Mouse (Mus musculus) forebrain, embryonic 14.5 days (tissue): Measurements from ENCODE around the gene Fasn. TPM values are rescaled to one million over a fixed set of nuclear protein-coding genes. Genes with fewer than 3 reads are reported as not detected.

Experiments
- ATAC-seq: fragments of 200-750 bp; cut with Nextera tagmentation; 2 replicates; pipeline ENCODE4 v1.8.0; 2017; ENCODE audit warnings: mild to moderate bottlenecking, moderate library complexity
- DNase-seq: peaks from one replicate; pipeline ENCODE4 v3.0.0-alpha.2; 2015; ENCODE audit warnings: low spot score
- H3K27ac ChIP-seq: fragments of 300-500 bp; sonication (generic); 2 replicates; pipeline ENCODE4 v1.5.1; 2014; ENCODE audit warnings: low read depth, mild to moderate bottlenecking, control low read depth, low read length, moderate library complexity
- H3K27me3 ChIP-seq: fragments of 300-500 bp; sonication (generic); replicated peaks from 2 replicates; pipeline ENCODE4 v1.6.1; 2014; ENCODE audit warnings: low read length, control low read depth, mixed read lengths; ENCODE audit not compliant: control insufficient read depth, insufficient read depth
- H3K36me3 ChIP-seq: fragments of 300-500 bp; sonication (generic); 2 replicates; pipeline ENCODE4 v1.6.1; 2014; ENCODE audit warnings: low read length, control low read depth; ENCODE audit not compliant: control insufficient read depth, insufficient read depth
- H3K4me1 ChIP-seq: fragments of 300-500 bp; sonication (generic); 2 replicates; pipeline ENCODE4 v1.6.1; 2014; ENCODE audit warnings: antibody characterized with exemption, low read length, control low read depth; ENCODE audit not compliant: control insufficient read depth, insufficient read depth
- H3K4me2 ChIP-seq: fragments of 300-500 bp; sonication (generic); 2 replicates; pipeline ENCODE4 v1.6.1; 2014; ENCODE audit warnings: mild to moderate bottlenecking, control low read depth, low read length
- H3K4me3 ChIP-seq: fragments of 300-500 bp; sonication (generic); 2 replicates; pipeline ENCODE4 v1.5.1; 2014; ENCODE audit warnings: low read depth, low read length, control low read depth
- H3K9ac ChIP-seq: fragments of 300-500 bp; sonication (generic); 2 replicates; pipeline ENCODE4 v1.6.1; 2014; ENCODE audit warnings: mild to moderate bottlenecking, low read length, control low read depth, moderate library complexity
- H3K9me3 ChIP-seq: fragments of 300-500 bp; sonication (generic); replicated peaks from 2 replicates; pipeline ENCODE4 v1.6.1; 2016; ENCODE audit warnings: low read length, control low read depth, mixed read lengths; ENCODE audit not compliant: control insufficient read depth
- WGBS: fragments of 180-500 bp; shearing (Covaris S2); extraction: QIAGEN DNeasy Blood & Tissue Kit; methylation state at CpG from one replicate; pipeline ENCODE4 v1.1.7; 2014; 5-methylcytosine and 5-hydroxymethylcytosine counted together
- polyA plus RNA-seq: library from polyadenylated mRNA; unstranded; fragments of >200 nt; fragmentation: Nextera tagmentation; extraction: Ambion mirVana; gene quantifications from 2 replicates; pipeline ENCODE4 v1.2.1, GENCODE M21; 2014

Fasn gene
- polyA plus RNA-seq, 1 experiment from 2014 or later: 84.2 TPM

DNA sequence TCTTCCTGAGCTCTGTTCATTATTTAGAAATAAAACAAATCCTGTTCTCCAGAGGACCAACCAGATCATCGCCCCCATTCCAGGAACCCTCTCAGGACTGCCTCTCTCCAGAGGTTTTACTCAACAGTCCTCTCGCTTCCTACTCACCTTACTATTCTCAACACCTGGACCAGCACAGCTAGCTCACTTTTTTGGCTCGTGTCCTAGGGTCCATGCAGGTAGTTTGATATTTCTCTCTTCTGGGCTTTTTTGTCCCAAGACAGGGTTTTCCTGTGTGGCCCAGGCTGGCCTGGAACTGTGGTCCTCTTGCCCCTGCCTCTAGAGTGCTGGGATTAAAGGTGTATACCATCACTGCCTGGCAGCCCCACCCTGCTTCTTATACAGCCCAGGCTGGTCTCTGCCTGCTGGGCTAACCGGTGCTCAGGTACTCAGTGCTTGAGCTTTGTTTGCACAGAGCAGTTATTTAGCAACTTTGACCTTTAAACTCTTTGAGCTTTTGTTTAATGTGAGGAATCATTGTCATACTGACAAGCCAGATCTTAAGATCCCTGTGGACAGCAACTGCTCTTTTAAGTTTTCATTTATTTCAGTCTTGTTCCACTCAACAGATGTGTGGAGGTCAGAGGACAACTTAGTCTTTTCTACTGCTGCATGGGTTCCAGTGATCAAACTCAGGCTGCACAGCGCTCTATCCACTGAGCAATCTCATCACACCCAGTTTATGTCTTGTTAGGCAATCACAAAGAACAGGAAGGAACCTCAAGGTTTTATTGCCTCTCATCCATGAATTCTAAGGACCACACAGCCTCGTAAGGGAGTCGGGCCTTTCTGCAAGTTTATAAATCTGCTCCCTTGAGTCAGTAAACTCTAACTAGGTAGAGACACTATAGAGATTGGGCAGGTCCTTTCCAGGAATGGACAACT is 18.7 kb downstream of the Fasn start:
- Histone ChIP-seq H3K4me1 (no peaks in the 10 kb centered on the region), H3K27ac (no peak overlapping the region), H3K9me3 (no peaks in the 10 kb centered on the region), H3K4me2 (no peak overlapping the region), H3K9ac (no peak overlapping the region), H3K36me3 (peaks cover 54% of the 10 kb centered on the region), H3K4me3 (no peak overlapping the region), H3K27me3 (no peaks in the 10 kb centered on the region)
- 89% methylated on average over 7 of the region's 7 CpGs for WGBS
- no peak for DNase-seq
- no peak for ATAC-seq

GRCm38 (mm10) chr11:120804769-120805168 is 19.6 kb downstream of the Fasn start:
- ATAC-seq: no peak
- peaks cover 46% of the 10 kb centered on the region for H3K36me3 ChIP-seq
- no peak for DNase-seq

DNA sequence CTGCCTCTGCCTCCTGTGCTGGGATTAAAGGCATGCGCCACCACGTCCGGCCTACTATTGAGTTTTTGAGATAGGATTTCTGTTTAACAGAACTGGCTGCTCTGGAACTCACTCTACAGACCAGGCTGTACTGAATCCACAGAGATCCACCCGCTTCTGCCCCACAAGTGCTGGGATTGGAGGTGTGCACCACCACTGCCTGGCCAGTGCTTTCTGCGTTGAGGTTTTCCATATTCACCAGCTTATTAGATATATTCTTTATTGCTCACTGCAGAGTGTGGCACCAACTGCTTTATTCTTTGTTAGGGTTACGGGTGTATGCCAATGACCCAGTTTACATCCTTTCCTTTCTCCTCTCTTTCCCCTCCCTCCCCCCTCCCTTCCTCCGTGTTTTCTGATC is 20.1 kb downstream of the Fasn start:
- ATAC-seq (no peak), DNase-seq (no peak)
- WGBS: 84% methylated on average over 7 of the region's 7 CpGs
- Histone ChIP-seq H3K27me3 (no peaks in the 10 kb centered on the region), H3K9ac (no peak overlapping the region), H3K4me3 (no peak overlapping the region), H3K4me1 (no peaks in the 10 kb centered on the region), H3K27ac (no peak overlapping the region), H3K4me2 (no peak overlapping the region), H3K36me3 (peaks cover 41% of the 10 kb centered on the region), H3K9me3 (no peaks in the 10 kb centered on the region)

More at GRCm38 (mm10) chr11:120804769-120805168, 19.6 kb downstream of the Fasn start:
- H3K4me1 ChIP-seq: no peaks in the 10 kb centered on the region
- H3K4me2 ChIP-seq: no peak overlapping the region
- no peaks in the 10 kb centered on the region for H3K9me3 ChIP-seq
- H3K4me3 ChIP-seq: no peak overlapping the region
- H3K27me3 ChIP-seq: no peaks in the 10 kb centered on the region
- WGBS: 74% methylated on average over 4 of the region's 4 CpGs
- H3K27ac ChIP-seq: no peak overlapping the region
- no peak overlapping the region for H3K9ac ChIP-seq

DNA sequence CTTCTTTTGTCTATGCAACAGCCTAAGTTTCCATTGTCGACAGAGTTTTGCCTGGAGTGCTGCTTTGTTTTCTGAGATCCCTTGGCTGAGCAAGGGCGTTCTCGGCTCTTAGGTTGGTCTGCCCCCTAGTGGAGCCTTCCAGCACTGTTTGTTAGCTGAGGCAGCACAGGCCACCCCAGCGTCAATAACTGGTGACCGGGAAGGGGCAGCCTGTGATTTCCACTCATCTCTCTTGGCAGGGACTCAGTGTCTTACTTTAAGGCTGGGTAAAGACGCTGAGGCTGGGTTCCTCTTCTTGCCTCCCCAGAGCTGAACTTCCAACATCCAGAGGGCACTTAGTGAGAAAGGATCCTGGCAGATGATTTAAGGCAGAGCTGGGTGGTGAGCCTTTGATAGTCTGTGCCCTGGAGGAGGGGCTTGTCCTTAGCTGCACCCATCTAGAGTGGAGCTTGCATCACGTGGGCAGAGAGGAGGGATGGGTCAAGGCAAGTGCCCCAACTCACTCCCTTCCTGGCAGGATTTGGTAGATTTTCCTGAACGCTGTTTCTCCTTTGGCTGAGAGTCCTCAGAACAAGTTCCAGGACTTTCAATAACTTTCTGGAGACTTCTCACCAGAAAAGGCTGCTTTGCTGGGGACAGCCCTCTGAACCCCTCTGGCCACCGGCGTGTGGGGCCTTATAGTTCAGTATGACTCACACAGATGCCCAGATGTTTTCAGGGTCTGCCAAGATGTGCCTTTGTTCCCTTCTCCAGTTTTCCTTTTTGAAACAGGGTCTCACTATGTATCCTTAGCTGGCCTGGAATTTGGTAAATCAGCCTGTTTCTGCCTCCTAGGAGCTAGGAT is 24.1 kb downstream of the Fasn start:
- Histone ChIP-seq H3K9ac (peak overlapping the region; percentile 18; the same call in 1 of the 2 replicates), H3K27me3 (no peaks in the 10 kb centered on the region), H3K27ac (no peak overlapping the region), H3K9me3 (no peaks in the 10 kb centered on the region), H3K4me3 (no peak overlapping the region), H3K4me1 (peaks cover 6% of the 10 kb centered on the region), H3K36me3 (peaks cover under 1% of the 10 kb centered on the region; the same call in 1 of the 2 replicates), H3K4me2 (0 out of 2 replicates have a peak overlapping the region, but pooled peaks have one; percentile 24)
- DNase-seq: peak; percentile 90
- WGBS: 12% methylated on average over 10 of the region's 10 CpGs
- peak; percentile 59 for ATAC-seq

- no peak for DNase-seq
- no peak overlapping the region for H3K9ac ChIP-seq
- peaks cover 8% of the 10 kb centered on the region for H3K4me1 ChIP-seq
- 0 out of 2 replicates have a peak overlapping the region, but pooled peaks have one; percentile 24 for H3K4me2 ChIP-seq
- H3K4me3 ChIP-seq: no peak overlapping the region
- no peaks in the 10 kb centered on the region for H3K9me3 ChIP-seq
- H3K36me3 ChIP-seq: 0 out of 2 replicates have a peak, but pooled peaks cover 1% of the 10 kb centered on the region
- no peak overlapping the region for H3K27ac ChIP-seq
- no peak for ATAC-seq
- H3K27me3 ChIP-seq: no peaks in the 10 kb centered on the region
- WGBS: 75% methylated on average over 5 of the region's 6 CpGs
Measured at GRCm38 (mm10) chr11:120799316-120799890, 24.9 kb downstream of the Fasn start.

DNA sequence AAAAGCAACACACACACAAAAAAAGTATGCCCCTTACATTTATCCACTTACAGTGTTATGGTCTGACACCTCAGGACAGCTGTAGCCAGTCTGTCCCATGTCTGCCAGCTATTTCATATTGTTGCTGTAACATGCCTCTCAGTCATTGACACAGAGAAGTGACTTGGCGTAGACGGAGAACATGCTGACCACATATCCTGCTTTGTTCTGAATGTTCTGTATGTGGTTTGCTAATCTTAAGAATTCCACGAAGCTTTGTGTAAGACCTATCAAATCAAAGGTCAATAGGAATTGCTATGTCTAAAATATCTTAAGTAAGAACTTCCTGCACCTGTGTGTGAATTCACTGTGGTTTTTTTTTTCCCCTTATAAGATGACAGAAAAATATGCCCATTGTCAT is 26.1 kb downstream of the Fasn start:
- ATAC-seq (no peak), DNase-seq (no peak)
- Histone ChIP-seq H3K4me1 (peaks cover 8% of the 10 kb centered on the region), H3K36me3 (peaks cover 10% of the 10 kb centered on the region; the same call in 1 of the 2 replicates), H3K4me2 (no peak overlapping the region), H3K9me3 (no peaks in the 10 kb centered on the region), H3K4me3 (no peak overlapping the region), H3K27ac (no peak overlapping the region), H3K9ac (no peak overlapping the region), H3K27me3 (no peaks in the 10 kb centered on the region)
- WGBS: 91% methylated on average over 3 of the region's 3 CpGs

DNA sequence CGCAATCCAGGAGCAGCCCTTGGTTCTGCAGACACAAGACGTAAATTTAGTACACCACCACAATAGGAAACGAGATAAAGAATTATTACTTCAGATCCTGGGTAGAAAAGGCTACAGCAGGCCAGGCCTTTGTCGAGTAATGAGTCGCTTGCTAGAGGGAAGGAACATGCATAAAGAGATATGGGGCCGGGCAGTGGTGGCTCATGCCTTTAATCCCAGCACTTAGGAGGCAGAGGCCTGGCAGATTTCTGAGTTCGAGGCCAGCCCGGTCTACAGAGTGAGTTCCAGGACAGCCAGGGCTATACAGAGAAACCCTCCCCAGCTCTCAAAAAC is 27.8 kb downstream of the Fasn start:
- peak overlapping the region; percentile 79 for H3K27ac ChIP-seq
- WGBS: 34% methylated on average over 8 of the region's 8 CpGs
- peak overlapping the region; percentile 97; the same call in 1 of the 2 replicates for H3K4me3 ChIP-seq
- peaks cover 8% of the 10 kb centered on the region for H3K4me1 ChIP-seq
- no peaks in the 10 kb centered on the region for H3K27me3 ChIP-seq
- no peaks in the 10 kb centered on the region for H3K9me3 ChIP-seq
- H3K4me2 ChIP-seq: peak overlapping the region; percentile 99
- DNase-seq (no peak), ATAC-seq (peak; percentile 37; the same call in 1 of the 2 replicates)
- H3K36me3 ChIP-seq: peaks cover 26% of the 10 kb centered on the region
- H3K9ac ChIP-seq: peak overlapping the region; percentile 54; the same call in 1 of the 2 replicates

GRCm38 (mm10) chr11:120795756-120796613 is 28.4 kb downstream of the Fasn start, which contains the start of gene Dus1l:
Dus1l (minus strand) TSS chr11:120796403.
- peaks cover 32% of the 10 kb centered on the region for H3K36me3 ChIP-seq
- peak within 1 kb of the TSS; percentile 79 for H3K27ac ChIP-seq
- H3K27me3 ChIP-seq: no peaks in the 10 kb centered on the region
- DNase-seq (peak; percentile 98), ATAC-seq (peak; percentile 92)
- peak within 1 kb of the TSS; percentile 99 for H3K4me2 ChIP-seq
- peaks cover 8% of the 10 kb centered on the region for H3K4me1 ChIP-seq
- H3K4me3 ChIP-seq: peak within 1 kb of the TSS; percentile 97
- peak within 1 kb of the TSS; percentile 96 for H3K9ac ChIP-seq
- 2% methylated on average over 59 of the region's 59 CpGs for WGBS
- H3K9me3 ChIP-seq: no peaks in the 10 kb centered on the region
